Mouse (Mus musculus): ENCODE results near the gene M6pr.
A peak's percentile ranks its signal among the peaks of the same experiment; 100 is the strongest.

M6pr gene

GRCm38 (mm10) chr6:122299621-122300133, 8.8 kb upstream of the M6pr start:
- DNase-seq = no peak

- DNase-seq = no peak
Measured at GRCm38 (mm10) chr6:122302121-122302520, 6.4 kb upstream of the M6pr start.

- DNase-seq = no peak
Measured at GRCm38 (mm10) chr6:122302661-122303060, 5.9 kb upstream of the M6pr start.

- DNase-seq = no peak
Measured at GRCm38 (mm10) chr6:122303526-122303925, 5.0 kb upstream of the M6pr start.

- peak; percentile 81 for DNase-seq
Measured at GRCm38 (mm10) chr6:122304355-122304754, 4.2 kb upstream of the M6pr start.

- DNase-seq = no peak
Measured at GRCm38 (mm10) chr6:122304790-122305555, 3.5 kb upstream of the M6pr start.

GRCm38 (mm10) chr6:122306707-122307106, 1.8 kb upstream of the M6pr start:
- DNase-seq = no peak

- no peak for DNase-seq
Measured at GRCm38 (mm10) chr6:122308136-122308504, 400 bp upstream of the M6pr start.

- DNase-seq = no peak
Measured at GRCm38 (mm10) chr6:122309446-122309960, 983 bp downstream of the M6pr start.

- DNase-seq = no peak
Measured at GRCm38 (mm10) chr6:122310187-122310820, 1.8 kb downstream of the M6pr start.

GRCm38 (mm10) chr6:122318726-122319125, 10.2 kb downstream of the M6pr start:
- DNase-seq = no peak

GRCm38 (mm10) chr6:122325361-122325975, 16.9 kb downstream of the M6pr start:
- no peak for DNase-seq

- DNase-seq = no peak
Measured at GRCm38 (mm10) chr6:122333081-122333612, 24.6 kb downstream of the M6pr start.

GRCm38 (mm10) chr6:122334786-122335340, 26.3 kb downstream of the M6pr start:
- no peak for DNase-seq

- no peak for DNase-seq
Measured at GRCm38 (mm10) chr6:122337546-122337945, 29.0 kb downstream of the M6pr start.

GRCm38 (mm10) chr6:122339047-122339647, 30.6 kb downstream of the M6pr start:
- DNase-seq = peak; percentile 81

- peak; percentile 92 for DNase-seq
Measured at GRCm38 (mm10) chr6:122339648-122340341, 31.3 kb downstream of the M6pr start.

GRCm38 (mm10) chr6:122340349-122341000, 32.0 kb downstream of the M6pr start, which contains the start of gene Phc1:
TSS of gene Phc1 (minus strand) at chr6:122340561.
- DNase-seq = no peak

- DNase-seq = no peak
Measured at GRCm38 (mm10) chr6:122341038-122341810, 32.7 kb downstream of the M6pr start.

GRCm38 (mm10) chr6:122342125-122342524, 33.6 kb downstream of the M6pr start:
- DNase-seq = no peak

Data from thymus, postnatal 14 days (tissue).